Mouse (Mus musculus) lung, embryonic 14.5 days (tissue): ENCODE measurements around the gene Mapk8ip1. TPM values are rescaled to one million over a fixed set of nuclear protein-coding genes. Genes with fewer than 3 reads are reported as not detected.
A peak's percentile ranks its signal among the peaks of the same experiment; 100 is the strongest.

Experiments used
- ATAC-seq: fragments of 200-750 bp; cut with Nextera tagmentation; 2 replicates; pipeline ENCODE4 v1.8.0; 2017; ENCODE audit warnings: mild to moderate bottlenecking, moderate TSS enrichment, moderate library complexity; ENCODE audit not compliant: insufficient read depth
- DNase-seq: peaks from one replicate; pipeline ENCODE4 v3.0.0-alpha.2; 2015
- H3K27ac ChIP-seq: fragments of 300-500 bp; sonication (generic); 2 replicates; pipeline ENCODE4 v1.5.1; 2014; ENCODE audit warnings: low read depth, mild to moderate bottlenecking, moderate library complexity
- H3K27me3 ChIP-seq: fragments of 300-500 bp; sonication (generic); 2 replicates; pipeline ENCODE4 v1.6.1; 2014; ENCODE audit warnings: low read length, control low read depth; ENCODE audit not compliant: insufficient read depth
- H3K36me3 ChIP-seq: fragments of 300-500 bp; sonication (generic); 2 replicates; pipeline ENCODE4 v1.6.1; 2014; ENCODE audit warnings: control low read depth; ENCODE audit not compliant: insufficient read depth
- H3K4me1 ChIP-seq: fragments of 300-500 bp; sonication (generic); 2 replicates; pipeline ENCODE4 v1.6.1; 2014; ENCODE audit warnings: antibody characterized with exemption, control low read depth; ENCODE audit not compliant: insufficient read depth
- H3K4me2 ChIP-seq: fragments of 300-500 bp; sonication (generic); 2 replicates; pipeline ENCODE4 v1.6.1; 2014; ENCODE audit warnings: mild to moderate bottlenecking
- H3K4me3 ChIP-seq: fragments of 300-500 bp; sonication (generic); 2 replicates; pipeline ENCODE4 v1.5.1; 2014; ENCODE audit warnings: low read depth, low read length
- H3K9ac ChIP-seq: fragments of 300-500 bp; sonication (generic); 2 replicates; pipeline ENCODE4 v1.6.1; 2014
- H3K9me3 ChIP-seq: fragments of 300-500 bp; sonication (generic); 2 replicates; pipeline ENCODE4 v1.6.1; 2016; ENCODE audit warnings: low read depth, low read length, control low read depth
- CTCF ChIP-seq: IDR thresholded peaks from 2 replicates; pipeline ENCODE4 v1.5.1; 2016; ENCODE audit warnings: antibody characterized with exemption, low read depth
- WGBS: fragments of 180-500 bp; shearing (Covaris S2); extraction: QIAGEN DNeasy Blood & Tissue Kit; methylation state at CpG from one replicate; pipeline ENCODE4 v1.1.7; 2014; 5-methylcytosine and 5-hydroxymethylcytosine counted together
- polyA plus RNA-seq: library from polyadenylated mRNA; unstranded; fragments of >200 nt; fragmentation: Nextera tagmentation; extraction: Ambion mirVana; gene quantifications from 2 replicates; pipeline ENCODE4 v1.2.1, GENCODE M21; 2014

Gene Mapk8ip1
- polyA plus RNA-seq, 1 experiment from 2014 or later: 6.2 TPM

DNA sequence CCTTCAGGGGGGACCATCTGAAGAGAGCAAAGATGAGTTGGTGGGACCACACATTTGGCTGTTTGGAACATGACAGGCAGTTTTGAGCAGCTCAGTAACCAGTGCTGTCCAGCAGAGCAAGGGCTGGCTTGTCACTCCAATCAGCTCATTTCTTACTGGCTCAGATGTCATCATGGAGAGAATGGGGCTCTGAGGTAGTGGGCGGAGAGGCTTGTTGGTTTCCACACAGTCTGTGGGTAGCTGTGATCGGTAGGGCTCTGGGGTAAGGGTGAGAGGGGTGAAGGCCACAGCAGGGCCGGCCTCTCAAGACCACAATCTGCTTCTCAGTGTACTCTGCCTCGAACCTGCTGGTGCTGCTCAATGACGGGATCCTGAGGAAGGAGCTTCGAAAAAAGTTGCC, 24.8 kb downstream of the Mapk8ip1 start:
- H3K9ac ChIP-seq: peak overlapping the region; percentile 72
- peaks cover 10% of the 10 kb centered on the region for H3K27me3 ChIP-seq
- TF ChIP-seq CTCF: no peak
- WGBS: 81% methylated on average over 6 of the region's 6 CpGs
- peak overlapping the region; percentile 97 for H3K4me2 ChIP-seq
- H3K27ac ChIP-seq: no peak overlapping the region
- ATAC-seq: no peak
- H3K9me3 ChIP-seq: no peaks in the 10 kb centered on the region
- H3K36me3 ChIP-seq: peaks cover 37% of the 10 kb centered on the region
- H3K4me1 ChIP-seq: peaks cover 13% of the 10 kb centered on the region; the same call in 1 of the 2 replicates
- DNase-seq: no peak
- H3K4me3 ChIP-seq: peak overlapping the region; percentile 67

- no peak for TF ChIP-seq CTCF
- H3K4me1 ChIP-seq: peaks cover 13% of the 10 kb centered on the region
- no peaks in the 10 kb centered on the region for H3K9me3 ChIP-seq
- peak overlapping the region; percentile 72 for H3K9ac ChIP-seq
- 12% methylated on average over 10 of the region's 10 CpGs for WGBS
- peak overlapping the region; percentile 67 for H3K4me3 ChIP-seq
- peak overlapping the region; percentile 97 for H3K4me2 ChIP-seq
- DNase-seq: no peak
- ATAC-seq: no peak
- H3K36me3 ChIP-seq: peaks cover 32% of the 10 kb centered on the region
- no peak overlapping the region for H3K27ac ChIP-seq
- H3K27me3 ChIP-seq: peaks cover 15% of the 10 kb centered on the region
These were observed 25.3 kb downstream of the Mapk8ip1 start for GRCm38 (mm10) chr2:92375788-92376187.

DNA sequence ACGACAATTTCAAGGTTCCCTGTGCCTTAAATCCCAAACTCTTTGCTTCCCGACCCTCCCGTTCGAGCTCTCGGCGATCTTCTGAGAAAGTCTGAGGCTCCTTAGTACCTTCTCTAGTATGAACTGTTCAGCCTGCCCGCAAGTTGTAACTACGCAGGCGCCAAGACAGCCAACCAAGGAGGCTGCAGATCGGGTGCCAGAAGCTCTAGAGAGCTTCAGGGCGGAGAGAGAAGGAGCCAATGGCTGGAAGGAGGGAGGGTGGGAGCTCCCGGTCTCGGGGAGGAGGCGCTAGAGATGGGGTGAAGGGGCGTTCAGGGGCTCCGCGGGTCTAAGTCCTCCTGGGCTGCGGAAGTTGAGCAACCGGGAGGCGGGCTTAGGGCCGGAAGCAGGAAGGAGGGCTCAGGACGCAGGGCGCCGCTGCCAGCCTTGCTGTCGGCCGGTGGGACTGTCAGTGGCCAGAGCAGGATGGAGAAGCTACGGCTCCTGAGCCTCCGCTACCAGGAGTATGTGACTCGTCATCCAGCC, 25.9 kb downstream of the Mapk8ip1 start:
- peak; percentile 97 for DNase-seq
- peaks cover 13% of the 10 kb centered on the region for H3K4me1 ChIP-seq
- peak overlapping the region; percentile 67 for H3K4me3 ChIP-seq
- peaks cover 26% of the 10 kb centered on the region for H3K36me3 ChIP-seq
- peaks cover 21% of the 10 kb centered on the region for H3K27me3 ChIP-seq
- H3K4me2 ChIP-seq: peak overlapping the region; percentile 97
- H3K27ac ChIP-seq: peak overlapping the region; percentile 92
- WGBS: under 1% methylated on average over 29 of the region's 29 CpGs
- ATAC-seq: peak; percentile 92
- H3K9ac ChIP-seq: peak overlapping the region; percentile 72
- H3K9me3 ChIP-seq: no peaks in the 10 kb centered on the region
- TF ChIP-seq CTCF: peak; percentile 16; the same call in 1 of the 2 replicates

GRCm38 (mm10) chr2:92374514-92374913, 26.5 kb downstream of the Mapk8ip1 start, which contains the start of the genes Pex16 and Large2:
Gene Pex16, plus strand, starts transcription at chr2:92374676.
Gene Large2, minus strand, starts transcription at chr2:92374869.
- Histone ChIP-seq H3K9me3 (no peaks in the 10 kb centered on the region), H3K4me2 (peak within 1 kb of the TSS; percentile 97), H3K4me1 (peaks cover 13% of the 10 kb centered on the region), H3K27ac (peak within 1 kb of the TSS; percentile 92), H3K9ac (peak within 1 kb of the TSS; percentile 72), H3K36me3 (peaks cover 21% of the 10 kb centered on the region), H3K4me3 (peak within 1 kb of the TSS; percentile 67), H3K27me3 (peaks cover 28% of the 10 kb centered on the region)
- no peak for TF ChIP-seq CTCF
- ATAC-seq (peak; percentile 17; the same call in 1 of the 2 replicates), DNase-seq (peak; percentile 71)
- 2% methylated on average over 16 of the region's 16 CpGs for WGBS

DNA sequence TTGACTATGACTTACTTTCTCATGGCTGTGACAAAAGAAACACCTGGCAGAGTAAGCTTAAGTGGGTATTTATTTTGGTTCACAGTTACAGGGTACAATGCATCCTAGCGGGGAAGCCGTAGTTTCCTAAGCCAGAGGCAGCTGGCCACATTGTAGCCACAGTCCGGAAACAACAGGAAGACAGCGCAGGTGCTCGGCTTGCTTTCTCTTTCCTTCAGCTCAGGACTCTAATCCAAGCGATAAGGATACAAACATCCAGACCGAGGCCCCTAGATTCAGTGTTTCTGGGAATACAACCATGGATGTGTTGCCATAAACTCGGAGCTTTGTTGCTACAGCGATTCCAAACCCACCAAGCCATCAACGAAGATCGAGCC, 27.6 kb downstream of the Mapk8ip1 start:
- Histone ChIP-seq H3K36me3 (peaks cover 11% of the 10 kb centered on the region), H3K4me3 (no peak overlapping the region), H3K27ac (peak overlapping the region; percentile 92), H3K4me2 (peak overlapping the region; percentile 97; the same call in 1 of the 2 replicates), H3K9ac (no peak overlapping the region), H3K27me3 (peaks cover 37% of the 10 kb centered on the region), H3K4me1 (peaks cover 13% of the 10 kb centered on the region), H3K9me3 (no peaks in the 10 kb centered on the region)
- no peak for ATAC-seq
- no peak for DNase-seq
- TF ChIP-seq CTCF: no peak
- 79% methylated on average over 11 of the region's 11 CpGs for WGBS

- DNase-seq: peak; percentile 68
- Histone ChIP-seq H3K27me3 (peaks cover 37% of the 10 kb centered on the region), H3K9ac (no peak overlapping the region), H3K4me2 (peak overlapping the region; percentile 97), H3K36me3 (peaks cover 8% of the 10 kb centered on the region), H3K4me1 (peaks cover 13% of the 10 kb centered on the region), H3K27ac (peak overlapping the region; percentile 92), H3K9me3 (no peaks in the 10 kb centered on the region), H3K4me3 (no peak overlapping the region)
- 44% methylated on average over 9 of the region's 9 CpGs for WGBS
- TF ChIP-seq CTCF: no peak
- ATAC-seq: no peak
These were observed 28.2 kb downstream of the Mapk8ip1 start for GRCm38 (mm10) chr2:92372767-92373436.

- no peak for TF ChIP-seq CTCF
- Histone ChIP-seq H3K27me3 (peaks cover 37% of the 10 kb centered on the region), H3K4me1 (peaks cover 13% of the 10 kb centered on the region), H3K9ac (no peak overlapping the region; the same call in 1 of the 2 replicates), H3K36me3 (peaks cover 2% of the 10 kb centered on the region; the same call in 1 of the 2 replicates), H3K4me2 (peak overlapping the region; percentile 67), H3K9me3 (no peaks in the 10 kb centered on the region), H3K27ac (peak overlapping the region; percentile 92), H3K4me3 (peak overlapping the region; percentile 45; the same call in 1 of the 2 replicates)
- peak; percentile 62 for DNase-seq
- WGBS: 27% methylated on average over 10 of the region's 10 CpGs
- no peak for ATAC-seq
These were observed 28.9 kb downstream of the Mapk8ip1 start for GRCm38 (mm10) chr2:92371971-92372690.
